Mouse (Mus musculus): ENCODE data around the gene Olfr124.

Gene Olfr124

GRCm38 (mm10) chr17:37799588-37799987, at the start of gene Olfr124:
TSS of gene Olfr124 (plus strand) at chr17:37799888.
- DNase-seq, result no peak

- no peak for DNase-seq
These were observed 31.4 kb upstream of the Olfr124 start, which contains the start of gene Olfr122 for GRCm38 (mm10) chr17:37768307-37768706. TSS of gene Olfr122 (plus strand) at chr17:37768607.

GRCm38 (mm10) chr17:37793229-37793628, 6.5 kb upstream of the Olfr124 start, which contains the start of gene Olfr123:
TSS of gene Olfr123 (plus strand) at chr17:37793529.
- no peak for DNase-seq

GRCm38 (mm10) chr17:37832649-37833048, 33.0 kb downstream of the Olfr124 start, which contains the start of gene Olfr125:
TSS of gene Olfr125 (plus strand) at chr17:37832949.
- no peak for DNase-seq

GRCm38 (mm10) chr17:37847183-37847582, 47.5 kb downstream of the Olfr124 start, which contains the start of gene Olfr126:
TSS of gene Olfr126 (plus strand) at chr17:37847483.
- DNase-seq, result no peak
